Mouse (Mus musculus) erythroblast, embryonic 14.5 days (primary cell): ENCODE data around the gene Rnf144a. TPM values are rescaled to one million over a fixed set of nuclear protein-coding genes. Genes with fewer than 3 reads are reported as not detected.

ENCODE experiments used
- H3K27me3 ChIP-seq: 2 replicates; pipeline ENCODE4 v1.6.1; 2012; ENCODE audit warnings: inconsistent platforms; ENCODE audit not compliant: control insufficient read depth
- H3K36me3 ChIP-seq: 2 replicates; pipeline ENCODE4 v1.6.1; 2012; ENCODE audit warnings: mild to moderate bottlenecking, inconsistent platforms; ENCODE audit not compliant: control insufficient read depth
- H3K4me1 ChIP-seq: 2 replicates; pipeline ENCODE4 v1.6.1; 2012; ENCODE audit warnings: inconsistent platforms; ENCODE audit not compliant: control insufficient read depth
- H3K4me3 ChIP-seq: replicated peaks from 2 replicates; pipeline ENCODE3; 2012; ENCODE audit warnings: moderate library complexity, mild to moderate bottlenecking, inconsistent platforms
- H3K9me3 ChIP-seq: 2 replicates; pipeline ENCODE4 v1.6.1; 2012; ENCODE audit warnings: low read length, inconsistent platforms, mixed read lengths; ENCODE audit not compliant: control insufficient read depth
- GATA1 ChIP-seq: IDR thresholded peaks from 2 replicates; pipeline ENCODE4 v1.6.1; 2012; ENCODE audit warnings: low read length, inconsistent platforms, mixed read lengths
- TAL1 ChIP-seq: IDR thresholded peaks from 3 replicates; pipeline ENCODE4 v1.6.1; 2012; ENCODE audit warnings: low read length, inconsistent platforms, mixed read lengths
- polyA plus RNA-seq: library from polyadenylated mRNA; stranded (reverse); fragments of >175 nt; gene quantifications from 2 replicates; pipeline ENCODE4 v1.2.3, GENCODE M21; 2012

Gene Rnf144a
- polyA plus RNA-seq, 1 experiment: not detected

- TF ChIP-seq TAL1 (no peak), GATA1 (no peak)
- H3K36me3 ChIP-seq: no peaks in the 10 kb centered on the region
- H3K4me1 ChIP-seq: no peaks in the 10 kb centered on the region
- no peak overlapping the region for H3K4me3 ChIP-seq
- no peaks in the 10 kb centered on the region for H3K27me3 ChIP-seq
- no peaks in the 10 kb centered on the region for H3K9me3 ChIP-seq
Observed at GRCm38 (mm10) chr12:26342663-26343062, 72.4 kb downstream of the Rnf144a start.

- no peaks in the 10 kb centered on the region for H3K4me1 ChIP-seq
- TF ChIP-seq GATA1: no peak
- no peak for TF ChIP-seq TAL1
- no peaks in the 10 kb centered on the region for H3K9me3 ChIP-seq
- H3K27me3 ChIP-seq: no peaks in the 10 kb centered on the region
- no peak overlapping the region for H3K4me3 ChIP-seq
- no peaks in the 10 kb centered on the region for H3K36me3 ChIP-seq
Observed at GRCm38 (mm10) chr12:26342086-26342485, 73.0 kb downstream of the Rnf144a start.

GRCm38 (mm10) chr12:26340621-26341020 lies 74.4 kb downstream of the Rnf144a start:
- H3K4me1 ChIP-seq: no peaks in the 10 kb centered on the region
- H3K4me3 ChIP-seq: no peak overlapping the region
- no peaks in the 10 kb centered on the region for H3K27me3 ChIP-seq
- no peak for TF ChIP-seq TAL1
- TF ChIP-seq GATA1: no peak
- H3K36me3 ChIP-seq: no peaks in the 10 kb centered on the region
- no peaks in the 10 kb centered on the region for H3K9me3 ChIP-seq

- H3K4me3 ChIP-seq: no peak overlapping the region
Observed at GRCm38 (mm10) chr12:26339886-26340285, 75.2 kb downstream of the Rnf144a start.

DNA sequence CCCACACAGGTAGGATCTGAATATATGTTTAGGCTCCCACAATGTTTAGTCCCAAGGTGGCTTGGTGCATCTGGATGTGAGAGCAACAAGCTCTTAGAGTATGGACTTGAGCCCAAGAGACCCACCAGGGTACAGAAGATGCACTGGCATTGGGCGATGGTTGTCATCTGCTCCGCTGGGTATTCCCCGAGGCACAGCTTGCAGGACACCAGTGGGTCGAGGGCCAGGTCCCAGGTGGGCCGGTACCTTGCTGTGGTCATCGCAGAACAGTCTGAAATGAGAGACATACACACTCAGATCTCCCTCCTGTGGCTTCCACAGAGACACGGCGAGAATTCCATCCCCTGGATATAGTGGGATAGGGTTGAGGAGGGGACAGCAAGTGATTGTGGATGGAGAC lies 75.9 kb downstream of the Rnf144a start:
- Histone ChIP-seq H3K36me3 (no peaks in the 10 kb centered on the region), H3K27me3 (no peaks in the 10 kb centered on the region), H3K4me1 (no peaks in the 10 kb centered on the region), H3K4me3 (no peak overlapping the region), H3K9me3 (no peaks in the 10 kb centered on the region)
- TF ChIP-seq GATA1: no peak
- no peak for TF ChIP-seq TAL1

More at GRCm38 (mm10) chr12:26339886-26340285, 75.2 kb downstream of the Rnf144a start:
- Histone ChIP-seq H3K4me1 (no peaks in the 10 kb centered on the region), H3K27me3 (no peaks in the 10 kb centered on the region), H3K9me3 (no peaks in the 10 kb centered on the region), H3K36me3 (no peaks in the 10 kb centered on the region)
- TF ChIP-seq GATA1 (no peak), TAL1 (no peak)

GRCm38 (mm10) chr12:26333678-26334077 lies 81.4 kb downstream of the Rnf144a start:
- Histone ChIP-seq H3K36me3 (no peaks in the 10 kb centered on the region), H3K4me3 (no peak overlapping the region), H3K9me3 (no peaks in the 10 kb centered on the region), H3K27me3 (no peaks in the 10 kb centered on the region), H3K4me1 (no peaks in the 10 kb centered on the region)
- TF ChIP-seq TAL1 (no peak), GATA1 (no peak)

DNA sequence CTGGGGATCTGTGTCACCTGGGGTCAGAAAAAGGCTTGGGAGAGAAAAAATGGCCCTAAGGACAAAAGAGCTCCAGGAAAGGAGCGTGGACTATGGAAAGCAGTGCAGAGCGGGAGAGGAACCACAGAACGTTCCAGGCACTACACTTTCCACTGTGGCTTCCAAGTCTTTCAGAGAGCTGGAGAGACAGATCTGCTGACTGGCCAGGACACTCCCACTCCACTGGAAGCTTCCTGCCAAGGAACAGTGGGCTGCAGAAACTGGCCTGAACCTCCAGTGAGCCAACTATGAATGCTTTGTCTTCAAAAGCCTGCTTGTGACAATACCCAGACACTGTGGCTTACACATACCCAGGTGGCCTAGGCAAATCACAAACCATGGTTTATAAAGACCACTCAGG lies 84.0 kb downstream of the Rnf144a start:
- H3K9me3 ChIP-seq: no peaks in the 10 kb centered on the region
- TF ChIP-seq GATA1 (no peak), TAL1 (no peak)
- no peaks in the 10 kb centered on the region for H3K27me3 ChIP-seq
- H3K4me1 ChIP-seq: no peaks in the 10 kb centered on the region
- H3K4me3 ChIP-seq: no peak overlapping the region
- no peaks in the 10 kb centered on the region for H3K36me3 ChIP-seq

DNA sequence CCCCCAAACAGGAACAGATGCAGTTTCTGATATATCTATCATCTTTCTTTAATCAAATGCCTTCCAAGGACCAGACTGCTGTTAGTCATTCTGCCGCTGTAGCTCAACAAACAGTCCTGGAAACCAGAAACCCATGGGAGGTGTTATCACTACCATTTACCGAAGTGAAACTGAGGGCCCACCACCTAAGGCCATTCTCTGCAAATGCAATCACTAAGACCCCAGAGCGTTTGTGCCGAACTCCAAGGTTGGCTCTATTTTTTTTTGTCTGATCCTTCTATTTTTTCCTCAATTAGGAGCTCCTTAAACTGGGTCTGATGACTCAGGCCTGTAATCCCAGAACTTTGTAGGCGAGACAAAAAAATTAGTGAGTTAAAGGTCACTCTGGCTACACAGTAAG lies 85.3 kb downstream of the Rnf144a start:
- no peaks in the 10 kb centered on the region for H3K4me1 ChIP-seq
- no peaks in the 10 kb centered on the region for H3K27me3 ChIP-seq
- no peak overlapping the region for H3K4me3 ChIP-seq
- no peaks in the 10 kb centered on the region for H3K36me3 ChIP-seq
- TF ChIP-seq GATA1 (no peak), TAL1 (no peak)
- no peaks in the 10 kb centered on the region for H3K9me3 ChIP-seq

- Histone ChIP-seq H3K4me3 (no peak overlapping the region), H3K9me3 (no peaks in the 10 kb centered on the region), H3K27me3 (no peaks in the 10 kb centered on the region), H3K36me3 (no peaks in the 10 kb centered on the region), H3K4me1 (no peaks in the 10 kb centered on the region)
- no peak for TF ChIP-seq GATA1
- TF ChIP-seq TAL1: no peak
Observed at GRCm38 (mm10) chr12:26329031-26329675, 85.9 kb downstream of the Rnf144a start.

DNA sequence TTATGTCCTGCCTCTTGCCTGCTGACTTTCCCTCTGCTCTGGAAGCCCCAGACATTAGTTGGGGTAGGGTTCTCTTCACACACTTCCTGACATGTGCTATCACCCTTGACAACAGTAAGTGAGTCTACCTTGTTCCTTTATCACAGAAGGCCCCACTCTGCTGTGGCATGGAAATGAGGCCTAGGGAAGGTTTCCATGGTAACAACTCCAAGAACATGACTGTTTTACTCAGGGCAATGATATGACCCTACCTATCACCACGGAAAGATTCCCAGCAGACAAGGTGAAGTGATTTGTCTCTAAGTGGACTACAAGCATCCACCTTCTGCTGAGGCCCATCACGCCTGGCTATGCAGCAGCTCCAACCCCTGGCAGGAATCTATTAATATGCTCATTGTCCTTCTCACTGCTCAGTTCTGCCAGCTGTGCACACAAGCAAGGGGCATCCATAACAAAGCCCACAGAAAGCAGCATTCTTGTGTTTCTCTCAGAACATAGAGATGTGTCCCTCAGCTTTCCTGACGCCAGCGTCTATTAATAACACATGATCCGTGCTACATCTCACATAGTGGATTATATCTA lies 91.2 kb downstream of the Rnf144a start:
- H3K36me3 ChIP-seq: no peaks in the 10 kb centered on the region
- TF ChIP-seq GATA1 (no peak), TAL1 (no peak)
- H3K9me3 ChIP-seq: no peaks in the 10 kb centered on the region

More for the DNA sequence above, 91.2 kb downstream of the Rnf144a start:
- no peak overlapping the region for H3K4me3 ChIP-seq
- H3K4me1 ChIP-seq: no peaks in the 10 kb centered on the region
- no peaks in the 10 kb centered on the region for H3K27me3 ChIP-seq
